Mouse (Mus musculus) stomach, embryonic 16.5 days (tissue): ENCODE results near the gene Kdm4b. TPM values are rescaled to one million over a fixed set of nuclear protein-coding genes. Genes with fewer than 3 reads are reported as not detected.

Experiments
- ATAC-seq: fragments of 200-750 bp; cut with Nextera tagmentation; 2 replicates; pipeline ENCODE4 v1.8.0; 2017; ENCODE audit warnings: moderate number of reproducible peaks, moderate TSS enrichment; ENCODE audit not compliant: insufficient read depth, low FRiP score
- H3K27ac ChIP-seq: fragments of 300-500 bp; sonication (generic); 2 replicates; pipeline ENCODE4 v1.5.1; 2014; ENCODE audit warnings: low read length
- H3K27me3 ChIP-seq: fragments of 300-500 bp; sonication (generic); 2 replicates; pipeline ENCODE4 v1.6.1; 2014; ENCODE audit warnings: low read length, control low read depth, mixed read lengths; ENCODE audit not compliant: control insufficient read depth, insufficient read depth
- H3K36me3 ChIP-seq: fragments of 300-500 bp; sonication (generic); 2 replicates; pipeline ENCODE4 v1.6.1; 2014; ENCODE audit warnings: low read length; ENCODE audit not compliant: control insufficient read depth, insufficient read depth
- H3K4me1 ChIP-seq: fragments of 300-500 bp; sonication (generic); 2 replicates; pipeline ENCODE4 v1.6.1; 2014; ENCODE audit warnings: low read length, control low read depth, mixed read lengths; ENCODE audit not compliant: control insufficient read depth, insufficient read depth
- H3K4me2 ChIP-seq: fragments of 300-500 bp; sonication (generic); 2 replicates; pipeline ENCODE4 v1.6.1; 2014; ENCODE audit warnings: low read depth, low read length, mixed read lengths
- H3K4me3 ChIP-seq: fragments of 300-500 bp; sonication (generic); replicated peaks from 2 replicates; pipeline ENCODE4 v1.5.1; 2014; ENCODE audit warnings: mild to moderate bottlenecking, low read length
- H3K9ac ChIP-seq: fragments of 300-500 bp; sonication (generic); 2 replicates; pipeline ENCODE4 v1.6.1; 2014; ENCODE audit warnings: low read length
- H3K9me3 ChIP-seq: fragments of 300-500 bp; sonication (generic); replicated peaks from 2 replicates; pipeline ENCODE4 v1.6.1; 2016; ENCODE audit warnings: low read length, control low read depth; ENCODE audit not compliant: control insufficient read depth
- whole genome bisulfite sequencing: fragments of 180-500 bp; shearing (Covaris S2); extraction: QIAGEN DNeasy Blood & Tissue Kit; methylation state at CpG from one replicate; pipeline ENCODE4 v1.1.7; 2014; 5-methylcytosine and 5-hydroxymethylcytosine counted together
- polyA plus RNA-seq: library from polyadenylated mRNA; unstranded; fragments of >200 nt; fragmentation: Nextera tagmentation; extraction: Ambion mirVana; gene quantifications from 2 replicates; pipeline ENCODE4 v1.2.1, GENCODE M21; 2015

Kdm4b gene
- polyA plus RNA-seq, 1 experiment from 2014 or later = 23.5 TPM

DNA sequence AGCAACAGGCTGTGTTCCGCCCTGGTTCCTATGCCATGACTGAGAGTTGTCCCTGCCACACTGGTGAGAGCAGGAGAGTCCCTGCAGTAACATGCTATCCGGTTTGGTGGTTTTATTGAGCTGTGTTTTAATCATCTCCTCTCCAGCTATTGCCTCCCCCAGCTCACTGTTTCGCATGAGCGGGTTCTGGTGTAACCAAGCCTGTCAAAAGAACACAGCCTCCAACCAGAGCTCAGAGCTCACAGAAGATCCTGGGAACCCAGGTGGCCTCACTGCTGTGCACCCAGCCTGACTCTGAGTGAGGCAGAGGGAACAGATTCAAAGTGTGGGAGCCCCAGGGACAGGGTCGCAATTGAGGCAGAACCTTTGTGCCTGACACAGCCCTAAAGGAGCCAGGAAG is 55.3 kb downstream of the Kdm4b start:
- H3K9ac ChIP-seq = no peak overlapping the region
- no peak overlapping the region for H3K4me2 ChIP-seq
- H3K27ac ChIP-seq = no peak overlapping the region
- no peak overlapping the region for H3K4me3 ChIP-seq
- WGBS = 91% methylated on average over 5 of the region's 5 CpGs
- no peaks in the 10 kb centered on the region for H3K27me3 ChIP-seq
- ATAC-seq = no peak
- no peaks in the 10 kb centered on the region for H3K4me1 ChIP-seq
- no peaks in the 10 kb centered on the region for H3K9me3 ChIP-seq
- H3K36me3 ChIP-seq = 0 out of 2 replicates have a peak, but pooled peaks cover 6% of the 10 kb centered on the region

- Histone ChIP-seq H3K9ac (no peak overlapping the region), H3K36me3 (0 out of 2 replicates have a peak, but pooled peaks cover 2% of the 10 kb centered on the region), H3K4me2 (no peak overlapping the region), H3K4me3 (no peak overlapping the region), H3K4me1 (no peaks in the 10 kb centered on the region), H3K27me3 (no peaks in the 10 kb centered on the region), H3K9me3 (no peaks in the 10 kb centered on the region), H3K27ac (no peak overlapping the region)
- 69% methylated on average over 8 of the region's 8 CpGs for WGBS
- no peak for ATAC-seq
Measured at GRCm38 (mm10) chr17:56382997-56383396, 57.1 kb downstream of the Kdm4b start.

GRCm38 (mm10) chr17:56384903-56385302 is 59.0 kb downstream of the Kdm4b start:
- Histone ChIP-seq H3K4me3 (no peak overlapping the region), H3K4me2 (no peak overlapping the region), H3K27me3 (no peaks in the 10 kb centered on the region), H3K27ac (no peak overlapping the region), H3K9me3 (no peaks in the 10 kb centered on the region), H3K4me1 (no peaks in the 10 kb centered on the region), H3K36me3 (peaks cover 9% of the 10 kb centered on the region; the same call in 1 of the 2 replicates), H3K9ac (no peak overlapping the region)
- 88% methylated on average over 6 of the region's 6 CpGs for WGBS
- ATAC-seq = no peak

- no peak overlapping the region for H3K4me3 ChIP-seq
- peaks cover 7% of the 10 kb centered on the region; the same call in 1 of the 2 replicates for H3K36me3 ChIP-seq
- no peak for ATAC-seq
- no peak overlapping the region for H3K9ac ChIP-seq
- no peaks in the 10 kb centered on the region for H3K4me1 ChIP-seq
- 76% methylated on average over 6 of the region's 6 CpGs for WGBS
- H3K27me3 ChIP-seq = no peaks in the 10 kb centered on the region
- H3K4me2 ChIP-seq = no peak overlapping the region
- no peak overlapping the region for H3K27ac ChIP-seq
- H3K9me3 ChIP-seq = no peaks in the 10 kb centered on the region
Measured at GRCm38 (mm10) chr17:56387612-56388011, 61.8 kb downstream of the Kdm4b start.

GRCm38 (mm10) chr17:56393238-56393637 is 67.4 kb downstream of the Kdm4b start:
- H3K4me2 ChIP-seq = no peak overlapping the region
- no peak for ATAC-seq
- H3K36me3 ChIP-seq = peaks cover 25% of the 10 kb centered on the region; the same call in 1 of the 2 replicates
- no peak overlapping the region for H3K27ac ChIP-seq
- H3K4me3 ChIP-seq = no peak overlapping the region
- WGBS = 98% methylated on average over 6 of the region's 6 CpGs
- H3K27me3 ChIP-seq = no peaks in the 10 kb centered on the region
- no peak overlapping the region for H3K9ac ChIP-seq
- no peaks in the 10 kb centered on the region for H3K9me3 ChIP-seq
- H3K4me1 ChIP-seq = no peaks in the 10 kb centered on the region

DNA sequence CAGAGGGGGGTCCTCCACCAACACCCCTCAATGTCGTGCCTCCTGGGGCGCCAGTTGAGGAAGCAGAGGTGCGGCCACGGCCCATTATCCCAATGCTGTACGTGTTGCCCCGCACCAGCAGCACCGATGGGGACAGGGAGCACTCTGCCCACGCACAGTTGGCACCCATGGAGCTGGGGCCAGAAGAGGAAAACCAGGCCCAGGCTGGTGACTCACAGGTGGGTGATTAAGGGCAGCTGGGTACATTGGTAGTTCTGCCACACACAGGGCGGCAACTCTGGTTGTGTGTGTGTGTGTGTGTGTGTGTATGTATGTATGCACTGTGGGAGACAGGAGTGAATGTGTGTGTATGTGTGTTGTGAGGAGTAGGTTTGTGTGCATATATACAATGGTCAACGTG is 68.0 kb downstream of the Kdm4b start:
- 90% methylated on average over 10 of the region's 10 CpGs for WGBS
- H3K36me3 ChIP-seq = peaks cover 27% of the 10 kb centered on the region; the same call in 1 of the 2 replicates

GRCm38 (mm10) chr17:56396051-56396450 is 70.2 kb downstream of the Kdm4b start:
- no peaks in the 10 kb centered on the region for H3K27me3 ChIP-seq
- ATAC-seq = no peak
- H3K4me1 ChIP-seq = no peaks in the 10 kb centered on the region
- no peak overlapping the region for H3K9ac ChIP-seq
- peaks cover 33% of the 10 kb centered on the region for H3K36me3 ChIP-seq
- no peak overlapping the region for H3K4me2 ChIP-seq
- no peaks in the 10 kb centered on the region for H3K9me3 ChIP-seq
- no peak overlapping the region for H3K27ac ChIP-seq
- no peak overlapping the region for H3K4me3 ChIP-seq
- WGBS = 86% methylated on average over 6 of the region's 6 CpGs

More for the DNA sequence above, 68.0 kb downstream of the Kdm4b start:
- Histone ChIP-seq H3K4me3 (no peak overlapping the region), H3K27ac (no peak overlapping the region), H3K4me2 (no peak overlapping the region), H3K9ac (no peak overlapping the region), H3K4me1 (no peaks in the 10 kb centered on the region), H3K9me3 (no peaks in the 10 kb centered on the region), H3K27me3 (no peaks in the 10 kb centered on the region)
- no peak for ATAC-seq

DNA sequence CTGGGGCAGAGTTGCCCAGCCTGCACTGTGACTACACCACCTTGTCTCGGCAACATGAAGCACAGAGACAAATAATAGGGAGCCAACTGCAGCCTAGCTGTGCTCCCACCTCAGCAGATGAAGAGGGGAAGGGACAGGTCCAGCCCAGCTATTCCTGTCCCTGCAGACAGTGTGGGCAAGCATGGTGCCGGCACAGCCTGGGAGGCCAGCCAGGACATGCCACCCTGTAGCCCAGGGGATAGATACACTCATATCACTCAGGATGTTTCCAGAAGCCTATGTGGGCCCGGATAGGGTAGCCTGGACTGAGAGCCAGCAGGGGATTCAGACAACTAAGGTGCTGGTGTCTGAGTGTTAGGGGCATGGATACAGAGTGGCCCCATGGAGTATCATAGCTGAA is 74.4 kb downstream of the Kdm4b start:
- Histone ChIP-seq H3K27ac (no peak overlapping the region), H3K4me3 (no peak overlapping the region), H3K9ac (no peak overlapping the region), H3K4me1 (no peaks in the 10 kb centered on the region), H3K27me3 (no peaks in the 10 kb centered on the region), H3K4me2 (no peak overlapping the region), H3K36me3 (peaks cover 32% of the 10 kb centered on the region), H3K9me3 (no peaks in the 10 kb centered on the region)
- ATAC-seq = no peak; the same call in 1 of the 2 replicates
- WGBS = 88% methylated on average over 3 of the region's 3 CpGs

- Histone ChIP-seq H3K9me3 (no peaks in the 10 kb centered on the region), H3K4me3 (no peak overlapping the region), H3K27me3 (no peaks in the 10 kb centered on the region), H3K27ac (no peak overlapping the region), H3K4me2 (no peak overlapping the region), H3K9ac (no peak overlapping the region), H3K36me3 (peaks cover 32% of the 10 kb centered on the region), H3K4me1 (no peaks in the 10 kb centered on the region)
- ATAC-seq = no peak
- WGBS = 92% methylated on average over 4 of the region's 4 CpGs
Measured at GRCm38 (mm10) chr17:56401051-56401521, 75.2 kb downstream of the Kdm4b start.
